Mouse (Mus musculus): ENCODE data around the gene Cd2. TPM values are rescaled to one million over a fixed set of nuclear protein-coding genes. Genes with fewer than 3 reads are reported as not detected.

Gene Cd2
- total RNA-seq, 2 experiments from 2014 or later, result not detected

- DNase-seq (ENCODE audit: extremely low spot score in 1 of 2, low spot score in 1 of 2), result no peak
These were observed 7.0 kb upstream of the Cd2 start for GRCm38 (mm10) chr3:101294487-101295365.

GRCm38 (mm10) chr3:101293571-101294135 lies 5.9 kb upstream of the Cd2 start:
- DNase-seq (ENCODE audit: extremely low spot score in 1 of 2, low spot score in 1 of 2), result no peak

- no peak for DNase-seq (ENCODE audit: extremely low spot score in 1 of 2, low spot score in 1 of 2)
These were observed 4.9 kb upstream of the Cd2 start for GRCm38 (mm10) chr3:101292611-101293010.

- DNase-seq (ENCODE audit: extremely low spot score in 1 of 2, low spot score in 1 of 2), result no peak
These were observed 3.1 kb upstream of the Cd2 start for GRCm38 (mm10) chr3:101290587-101291520.

GRCm38 (mm10) chr3:101290036-101290435 lies 2.3 kb upstream of the Cd2 start:
- DNase-seq (ENCODE audit: extremely low spot score in 1 of 2, low spot score in 1 of 2), result no peak

GRCm38 (mm10) chr3:101289406-101289805 lies 1.7 kb upstream of the Cd2 start:
- DNase-seq (ENCODE audit: extremely low spot score in 1 of 2, low spot score in 1 of 2), result no peak

GRCm38 (mm10) chr3:101286336-101287325 lies 1.1 kb downstream of the Cd2 start:
- no peak for DNase-seq (ENCODE audit: extremely low spot score in 1 of 2, low spot score in 1 of 2)

GRCm38 (mm10) chr3:101285851-101286250 lies 1.9 kb downstream of the Cd2 start:
- DNase-seq (ENCODE audit: extremely low spot score in 1 of 2, low spot score in 1 of 2), result no peak

- no peak for DNase-seq (ENCODE audit: extremely low spot score in 1 of 2, low spot score in 1 of 2)
These were observed 2.6 kb downstream of the Cd2 start for GRCm38 (mm10) chr3:101285021-101285615.

GRCm38 (mm10) chr3:101283869-101284706 lies 3.7 kb downstream of the Cd2 start:
- no peak for DNase-seq (ENCODE audit: extremely low spot score in 1 of 2, low spot score in 1 of 2)

GRCm38 (mm10) chr3:101283441-101283840 lies 4.3 kb downstream of the Cd2 start:
- no peak for DNase-seq (ENCODE audit: extremely low spot score in 1 of 2, low spot score in 1 of 2)

GRCm38 (mm10) chr3:101282556-101283180 lies 5.1 kb downstream of the Cd2 start:
- no peak for DNase-seq (ENCODE audit: extremely low spot score in 1 of 2, low spot score in 1 of 2)

GRCm38 (mm10) chr3:101281841-101282240 lies 5.9 kb downstream of the Cd2 start:
- DNase-seq (ENCODE audit: extremely low spot score in 1 of 2, low spot score in 1 of 2), result no peak

- no peak for DNase-seq (ENCODE audit: extremely low spot score in 1 of 2, low spot score in 1 of 2)
These were observed 7.1 kb downstream of the Cd2 start for GRCm38 (mm10) chr3:101280348-101281311.

- DNase-seq (ENCODE audit: extremely low spot score in 1 of 2, low spot score in 1 of 2), result no peak
These were observed 8.2 kb downstream of the Cd2 start for GRCm38 (mm10) chr3:101279561-101279960.

GRCm38 (mm10) chr3:101278396-101278795 lies 9.3 kb downstream of the Cd2 start:
- no peak for DNase-seq (ENCODE audit: extremely low spot score in 1 of 2, low spot score in 1 of 2)

- DNase-seq (ENCODE audit: extremely low spot score in 1 of 2, low spot score in 1 of 2), result no peak
These were observed 9.9 kb downstream of the Cd2 start for GRCm38 (mm10) chr3:101277830-101278229.

Data from layer of hippocampus, postnatal 25 days (tissue).